Mouse (Mus musculus): Measurements from ENCODE around the gene Ttc29.

The Ttc29 gene

GRCm38 (mm10) chr8:78278598-78278997, 65.5 kb downstream of the Ttc29 start:
- no peak for DNase-seq (ENCODE audit: low read depth, low spot score)

- DNase-seq (ENCODE audit: low read depth, low spot score) = no peak
Measured at GRCm38 (mm10) chr8:78284805-78285204, 71.7 kb downstream of the Ttc29 start.

GRCm38 (mm10) chr8:78285366-78285765, 72.3 kb downstream of the Ttc29 start:
- peak; percentile 11 for DNase-seq (ENCODE audit: low read depth, low spot score)

DNA sequence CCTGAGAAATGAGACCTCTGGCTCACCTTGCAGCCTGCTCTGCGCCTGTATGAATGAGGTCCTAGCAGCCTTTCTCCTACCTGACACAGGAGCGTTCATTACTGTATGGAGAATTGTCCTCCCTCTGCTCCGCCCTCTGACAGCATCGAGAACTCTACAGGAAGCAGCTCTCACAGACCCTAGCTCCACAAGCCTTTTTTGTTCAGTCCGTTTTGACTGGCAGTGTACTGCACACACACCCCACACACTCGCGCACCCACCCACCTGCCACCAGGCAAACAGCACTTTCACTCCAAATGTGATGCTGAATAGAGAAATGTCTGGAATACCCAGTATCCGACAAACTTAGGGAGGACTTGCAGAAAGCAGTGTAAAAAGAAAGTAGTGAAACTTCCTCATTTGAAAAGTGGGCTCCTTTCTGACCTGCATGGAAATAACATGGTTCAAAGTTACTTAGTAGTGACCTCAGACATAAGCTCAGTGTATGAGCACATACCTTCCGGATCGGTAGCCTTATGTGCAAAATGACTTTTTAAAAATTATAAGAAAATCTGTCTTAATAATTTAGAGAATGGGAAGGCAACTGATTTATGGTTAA, 76.4 kb downstream of the Ttc29 start:
- peak; percentile 5 for DNase-seq (ENCODE audit: low read depth, low spot score)

GRCm38 (mm10) chr8:78290274-78290673, 77.2 kb downstream of the Ttc29 start:
- no peak for DNase-seq (ENCODE audit: low read depth, low spot score)

DNA sequence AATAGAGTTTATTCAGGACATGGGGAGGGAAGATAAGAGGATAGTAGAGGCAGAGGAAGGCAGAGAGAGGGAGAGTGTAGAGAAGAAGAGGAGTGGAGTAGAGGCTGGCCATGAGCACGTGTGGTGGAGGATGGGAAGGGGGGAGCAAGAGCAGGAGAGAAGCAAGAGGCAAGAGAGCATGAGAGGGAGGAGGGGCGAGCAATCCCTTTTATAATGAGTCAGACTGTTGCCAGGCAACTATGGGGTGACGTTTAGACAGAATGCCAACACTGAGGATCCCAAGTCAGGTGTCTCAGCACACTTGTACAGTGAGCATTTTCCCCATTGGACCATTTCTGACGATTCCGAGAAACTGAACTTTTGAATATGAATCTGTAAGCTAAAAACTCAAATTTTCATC, 82.4 kb downstream of the Ttc29 start:
- no peak for DNase-seq (ENCODE audit: low read depth, low spot score)

GRCm38 (mm10) chr8:78303579-78303978, 90.5 kb downstream of the Ttc29 start:
- DNase-seq (ENCODE audit: low read depth, low spot score) = no peak

DNA sequence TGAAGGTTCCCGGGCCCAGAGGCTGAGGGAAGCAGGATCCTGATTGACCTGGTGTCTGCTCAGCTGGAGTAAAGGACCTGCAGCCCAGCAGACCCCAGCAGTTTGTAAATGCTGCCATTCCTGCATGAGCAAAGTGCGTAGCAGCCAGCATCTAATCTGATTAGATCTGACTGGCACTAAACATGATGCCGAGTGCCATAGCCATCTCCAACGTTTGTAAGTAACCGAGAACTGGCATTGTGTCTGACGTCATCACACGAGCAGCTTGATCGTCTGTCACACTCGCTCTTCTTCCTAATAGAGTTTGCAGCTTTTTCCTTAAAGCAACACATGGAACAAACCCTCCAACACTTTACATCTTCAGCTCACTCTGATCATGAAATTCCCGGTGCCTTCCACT, 93.5 kb downstream of the Ttc29 start:
- DNase-seq (ENCODE audit: low read depth, low spot score) = no peak

- DNase-seq (ENCODE audit: low read depth, low spot score) = no peak
Measured at GRCm38 (mm10) chr8:78307131-78307530, 94.0 kb downstream of the Ttc29 start.

DNA sequence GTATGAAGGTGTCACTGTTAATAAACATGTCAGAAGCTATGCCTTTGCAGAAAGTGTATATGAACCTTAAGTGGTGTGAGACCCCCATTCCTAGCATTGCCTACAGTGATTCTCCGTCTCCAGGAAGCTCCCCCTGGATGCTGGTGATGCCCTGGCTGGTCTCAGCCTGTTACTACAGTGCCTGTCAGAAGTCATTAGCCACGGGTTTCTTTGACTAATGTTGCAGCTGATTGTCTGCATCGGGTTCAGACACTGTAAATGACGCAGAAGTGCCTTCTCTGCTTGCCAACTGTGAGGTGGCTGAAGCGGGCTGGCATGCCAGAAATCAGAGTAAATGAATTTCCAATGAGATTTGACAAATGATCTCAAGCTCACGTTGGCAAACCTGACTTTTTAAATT, 96.4 kb downstream of the Ttc29 start:
- DNase-seq (ENCODE audit: low read depth, low spot score) = no peak

- no peak for DNase-seq (ENCODE audit: low read depth, low spot score)
Measured at GRCm38 (mm10) chr8:78315576-78315975, 102.5 kb downstream of the Ttc29 start.

DNA sequence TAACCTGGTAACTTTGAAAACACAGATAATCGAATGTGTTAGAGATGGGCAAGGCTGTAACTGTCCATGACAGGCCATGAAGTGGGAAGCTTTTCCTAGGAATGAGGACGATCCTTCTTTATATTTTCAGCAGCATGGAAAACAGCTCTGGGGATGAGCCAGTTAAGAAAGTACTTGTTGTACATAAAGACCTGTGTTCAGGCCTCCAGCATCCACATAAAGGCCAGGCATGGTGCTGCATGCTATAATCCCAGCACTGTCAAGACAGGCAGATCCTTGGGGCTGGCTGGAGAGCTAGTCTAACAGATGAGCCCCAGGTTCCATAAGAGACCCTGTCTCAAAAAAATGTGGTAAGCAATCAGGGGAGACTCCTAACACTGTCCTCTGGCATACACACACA, 104.6 kb downstream of the Ttc29 start:
- no peak for DNase-seq (ENCODE audit: low read depth, low spot score)

- no peak for DNase-seq (ENCODE audit: low read depth, low spot score)
Measured at GRCm38 (mm10) chr8:78323391-78323790, 110.3 kb downstream of the Ttc29 start.

GRCm38 (mm10) chr8:78340689-78341529, 127.8 kb downstream of the Ttc29 start:
- DNase-seq (ENCODE audit: low read depth, low spot score) = no peak

GRCm38 (mm10) chr8:78342151-78342550, 129.1 kb downstream of the Ttc29 start:
- DNase-seq (ENCODE audit: low read depth, low spot score) = no peak

GRCm38 (mm10) chr8:78344006-78344405, 130.9 kb downstream of the Ttc29 start:
- DNase-seq (ENCODE audit: low read depth, low spot score) = peak; percentile 18

DNA sequence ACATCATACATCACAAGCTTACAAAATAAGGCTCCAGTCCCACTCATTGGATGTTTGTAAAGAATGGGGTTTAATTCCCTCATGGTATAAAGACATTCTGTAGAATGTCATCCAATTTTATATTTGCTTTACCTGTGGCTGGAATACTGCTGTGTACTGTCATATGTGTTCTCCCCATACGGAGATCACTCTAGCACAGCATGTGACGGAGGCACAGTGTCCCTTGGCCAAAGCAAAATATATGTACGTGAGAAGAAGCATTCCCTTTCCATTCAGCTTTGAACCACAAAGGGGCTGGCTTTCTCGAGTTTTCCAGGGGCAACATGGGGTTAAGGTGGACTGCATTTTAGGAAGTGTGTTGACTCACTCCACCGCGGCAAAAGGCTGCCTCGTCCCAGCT, 132.6 kb downstream of the Ttc29 start:
- DNase-seq (ENCODE audit: low read depth, low spot score) = no peak

GRCm38 (mm10) chr8:78346131-78346621, 133.1 kb downstream of the Ttc29 start:
- no peak for DNase-seq (ENCODE audit: low read depth, low spot score)

DNA sequence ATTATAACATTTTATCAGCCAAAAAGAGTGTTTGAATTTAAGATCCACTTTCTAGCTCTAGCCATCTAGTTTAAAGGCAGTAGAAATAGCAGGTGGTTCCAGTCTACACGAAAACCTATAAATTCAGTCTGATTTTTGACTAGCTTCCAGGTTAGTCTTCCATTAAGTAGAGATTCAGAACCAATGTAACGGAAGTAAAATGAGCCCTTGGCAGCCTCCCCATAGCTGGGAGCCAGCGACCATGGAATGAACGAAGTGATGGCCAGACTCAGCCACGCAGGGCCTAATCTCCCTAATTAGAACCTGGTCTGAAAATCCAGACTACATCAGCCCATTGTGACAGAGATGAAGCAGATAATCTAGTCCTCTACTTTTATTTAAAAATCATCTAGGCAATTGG, 140.8 kb downstream of the Ttc29 start:
- no peak for DNase-seq (ENCODE audit: low read depth, low spot score)

GRCm38 (mm10) chr8:78354801-78355200, 141.7 kb downstream of the Ttc29 start:
- no peak for DNase-seq (ENCODE audit: low read depth, low spot score)

DNA sequence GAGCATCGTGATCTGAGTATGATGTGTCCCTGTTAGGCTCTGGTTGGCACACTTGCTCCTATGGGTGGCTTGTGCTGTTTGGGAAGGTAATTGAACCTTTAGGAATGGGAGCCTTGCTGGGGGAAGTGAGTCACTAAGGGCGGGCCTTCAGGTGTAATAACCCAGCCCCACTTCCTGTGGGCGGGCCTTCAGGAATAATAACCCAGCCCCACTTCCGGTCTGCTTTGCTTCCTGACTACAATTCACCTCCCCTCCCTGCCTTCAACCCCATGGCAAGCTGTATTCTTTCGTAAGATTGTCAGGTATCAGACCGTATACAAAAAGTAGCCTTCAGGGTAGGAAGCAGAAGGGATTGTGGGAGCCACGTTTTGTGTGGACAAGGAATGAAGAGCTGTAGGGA, 177.7 kb downstream of the Ttc29 start:
- no peak for DNase-seq (ENCODE audit: low read depth, low spot score)

DNA sequence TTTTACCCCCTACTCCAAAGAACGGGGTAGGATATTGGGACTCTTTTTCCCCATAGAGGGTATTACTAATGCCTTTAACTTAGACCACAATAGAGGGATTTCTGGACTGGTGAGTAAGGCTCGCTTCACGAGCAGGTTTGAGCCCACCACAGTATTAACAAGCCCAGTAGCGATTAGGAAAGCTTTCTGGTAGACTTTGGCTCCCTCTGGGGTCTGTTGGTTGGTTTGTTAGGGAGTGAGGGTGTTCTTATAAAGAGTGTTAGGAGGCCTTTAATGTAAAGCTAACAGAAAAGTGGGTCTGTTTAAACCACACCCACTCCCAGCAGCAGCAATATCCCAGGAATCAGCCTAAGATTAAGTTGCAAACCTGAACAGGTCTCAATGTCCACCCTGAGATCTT, 206.2 kb downstream of the Ttc29 start:
- no peak for DNase-seq (ENCODE audit: low read depth, low spot score)

DNA sequence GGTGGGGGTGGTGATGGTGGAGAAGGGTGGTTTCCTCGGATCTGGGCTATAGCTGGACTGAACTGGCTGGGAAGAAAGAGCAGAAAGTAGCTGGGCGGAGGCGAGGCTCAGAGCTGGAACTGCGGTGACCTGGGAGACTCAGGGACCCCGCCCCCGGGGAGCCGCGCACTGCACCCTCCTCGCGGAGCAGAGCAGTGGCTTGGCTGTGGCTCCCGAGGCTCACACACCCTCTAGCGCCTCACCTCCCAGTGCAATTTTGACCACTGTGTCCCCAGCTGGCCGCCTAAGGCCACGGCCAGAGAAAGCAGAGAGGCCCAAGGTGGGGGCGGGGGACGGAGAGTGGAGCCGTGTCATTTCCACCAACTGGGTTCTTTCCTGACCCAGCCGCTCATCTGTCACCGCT, 207.0 kb downstream of the Ttc29 start:
- DNase-seq (ENCODE audit: low read depth, low spot score) = no peak
